Mouse (Mus musculus) kidney, adult 11 months (tissue): ENCODE results near the gene Ubn2.
"Not testable (repeated sequence)": the region's sequence is repeated elsewhere in the genome, so short reads cannot be mapped to it uniquely, and the experiment has no call there.

Source experiments
- DNase-seq: peaks from one replicate; pipeline ENCODE4 v3.0.0; 2022

Ubn2 gene

GRCm38 (mm10) chr6:38534640-38535365 is 101.1 kb downstream of the Ubn2 start:
- peak; percentile 94 for DNase-seq

GRCm38 (mm10) chr6:38535366-38535690 is 101.6 kb downstream of the Ubn2 start:
- no peak for DNase-seq

GRCm38 (mm10) chr6:38535788-38536187 is 102.0 kb downstream of the Ubn2 start:
- DNase-seq, result no peak

- not testable (repeated sequence) for DNase-seq
Observed at GRCm38 (mm10) chr6:38544141-38544540, 110.4 kb downstream of the Ubn2 start.

- DNase-seq, result not testable (repeated sequence)
Observed at GRCm38 (mm10) chr6:38547005-38547404, 113.3 kb downstream of the Ubn2 start.

GRCm38 (mm10) chr6:38547707-38548106 is 114.0 kb downstream of the Ubn2 start:
- DNase-seq, result no peak

GRCm38 (mm10) chr6:38548595-38548994 is 114.8 kb downstream of the Ubn2 start:
- not testable (repeated sequence) for DNase-seq

- DNase-seq, result not testable (repeated sequence)
Observed at GRCm38 (mm10) chr6:38549840-38550239, 116.1 kb downstream of the Ubn2 start.

- DNase-seq, result no peak
Observed at GRCm38 (mm10) chr6:38550250-38551061, 116.7 kb downstream of the Ubn2 start.

GRCm38 (mm10) chr6:38551062-38551988 is 117.6 kb downstream of the Ubn2 start, which contains the start of gene Luc7l2:
Gene Luc7l2 (plus strand): TSS chr6:38551334.
- DNase-seq, result peak; percentile 95

- peak; percentile 98 for DNase-seq
Observed at GRCm38 (mm10) chr6:38551989-38552635, 118.4 kb downstream of the Ubn2 start.

GRCm38 (mm10) chr6:38552636-38553000 is 118.9 kb downstream of the Ubn2 start:
- no peak for DNase-seq
